Mouse (Mus musculus) neural tube, embryonic 14.5 days (tissue): ENCODE measurements around the gene Rnf208. TPM values are rescaled to one million over a fixed set of nuclear protein-coding genes. Genes with fewer than 3 reads are reported as not detected.

Source experiments
- ATAC-seq: fragments of 200-750 bp; cut with Nextera tagmentation; 2 replicates; pipeline ENCODE4 v1.8.0; 2017; ENCODE audit warnings: low read depth, mild to moderate bottlenecking, moderate TSS enrichment, moderate library complexity
- H3K27ac ChIP-seq: fragments of 300-500 bp; sonication (generic); 2 replicates; pipeline ENCODE4 v1.5.1; 2014; ENCODE audit warnings: low read depth, mild to moderate bottlenecking, control low read depth, low read length, moderate library complexity, mixed read lengths
- H3K27me3 ChIP-seq: fragments of 300-500 bp; sonication (generic); 2 replicates; pipeline ENCODE4 v1.6.1; 2014; ENCODE audit warnings: low read length; ENCODE audit not compliant: control insufficient read depth, insufficient read depth
- H3K36me3 ChIP-seq: fragments of 300-500 bp; sonication (generic); 2 replicates; pipeline ENCODE4 v1.6.1; 2014; ENCODE audit warnings: low read length, mixed read lengths; ENCODE audit not compliant: control insufficient read depth, insufficient read depth
- H3K4me1 ChIP-seq: fragments of 300-500 bp; sonication (generic); 2 replicates; pipeline ENCODE4 v1.6.1; 2014; ENCODE audit warnings: low read length; ENCODE audit not compliant: control insufficient read depth, insufficient read depth
- H3K4me2 ChIP-seq: fragments of 300-500 bp; sonication (generic); 2 replicates; pipeline ENCODE4 v1.6.1; 2014; ENCODE audit warnings: mild to moderate bottlenecking, low read depth, low read length, control low read depth
- H3K4me3 ChIP-seq: fragments of 300-500 bp; sonication (generic); 2 replicates; pipeline ENCODE4 v1.5.1; 2014; ENCODE audit warnings: low read depth, low read length, control low read depth, mixed read lengths
- H3K9ac ChIP-seq: fragments of 300-500 bp; sonication (generic); replicated peaks from 2 replicates; pipeline ENCODE4 v1.6.1; 2014; ENCODE audit warnings: low read depth, mild to moderate bottlenecking, control low read depth, low read length, mixed read lengths
- H3K9me3 ChIP-seq: fragments of 300-500 bp; sonication (generic); 2 replicates; pipeline ENCODE4 v1.6.1; 2016; ENCODE audit warnings: low read length; ENCODE audit not compliant: control insufficient read depth
- WGBS: fragments of 180-500 bp; shearing (Covaris S2); extraction: QIAGEN DNeasy Blood & Tissue Kit; methylation state at CpG from one replicate; pipeline ENCODE4 v1.1.7; 2014; 5-methylcytosine and 5-hydroxymethylcytosine counted together
- polyA plus RNA-seq: library from polyadenylated mRNA; unstranded; fragments of >200 nt; fragmentation: Nextera tagmentation; extraction: Ambion mirVana; gene quantifications from 2 replicates; pipeline ENCODE4 v1.2.1, GENCODE M21; 2014

Gene Rnf208
- polyA plus RNA-seq, 1 experiment from 2014 or later: 191 TPM

DNA sequence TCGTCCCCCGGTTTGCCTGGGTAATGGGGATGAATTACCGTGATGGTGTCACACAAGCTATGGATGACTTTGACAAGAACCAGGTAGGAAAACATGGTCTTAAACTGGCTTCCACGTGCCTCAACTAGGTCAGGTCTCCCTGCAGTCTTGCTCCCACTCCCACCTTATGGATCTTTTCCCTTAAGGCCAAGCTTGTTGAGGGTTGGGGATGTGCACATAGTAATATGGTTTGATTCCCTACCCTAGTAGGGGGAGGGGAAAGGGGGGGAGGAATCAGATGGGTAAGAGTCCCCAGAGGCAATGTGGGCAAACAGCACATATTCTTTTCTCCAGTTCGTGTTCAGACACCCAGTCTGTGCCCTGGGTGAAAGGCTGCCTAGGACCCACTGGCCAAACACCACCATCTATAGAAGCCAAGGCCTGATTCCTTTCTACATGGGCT, 20.7 kb upstream of the Rnf208 start:
- Histone ChIP-seq H3K27me3 (no peaks in the 10 kb centered on the region), H3K9ac (no peak overlapping the region), H3K27ac (no peak overlapping the region), H3K4me1 (peaks cover 7% of the 10 kb centered on the region; the same call in 1 of the 2 replicates), H3K9me3 (no peaks in the 10 kb centered on the region), H3K4me3 (no peak overlapping the region), H3K36me3 (no peaks in the 10 kb centered on the region), H3K4me2 (no peak overlapping the region)
- ATAC-seq: no peak
- WGBS: 75% methylated on average over 5 of the region's 5 CpGs

DNA sequence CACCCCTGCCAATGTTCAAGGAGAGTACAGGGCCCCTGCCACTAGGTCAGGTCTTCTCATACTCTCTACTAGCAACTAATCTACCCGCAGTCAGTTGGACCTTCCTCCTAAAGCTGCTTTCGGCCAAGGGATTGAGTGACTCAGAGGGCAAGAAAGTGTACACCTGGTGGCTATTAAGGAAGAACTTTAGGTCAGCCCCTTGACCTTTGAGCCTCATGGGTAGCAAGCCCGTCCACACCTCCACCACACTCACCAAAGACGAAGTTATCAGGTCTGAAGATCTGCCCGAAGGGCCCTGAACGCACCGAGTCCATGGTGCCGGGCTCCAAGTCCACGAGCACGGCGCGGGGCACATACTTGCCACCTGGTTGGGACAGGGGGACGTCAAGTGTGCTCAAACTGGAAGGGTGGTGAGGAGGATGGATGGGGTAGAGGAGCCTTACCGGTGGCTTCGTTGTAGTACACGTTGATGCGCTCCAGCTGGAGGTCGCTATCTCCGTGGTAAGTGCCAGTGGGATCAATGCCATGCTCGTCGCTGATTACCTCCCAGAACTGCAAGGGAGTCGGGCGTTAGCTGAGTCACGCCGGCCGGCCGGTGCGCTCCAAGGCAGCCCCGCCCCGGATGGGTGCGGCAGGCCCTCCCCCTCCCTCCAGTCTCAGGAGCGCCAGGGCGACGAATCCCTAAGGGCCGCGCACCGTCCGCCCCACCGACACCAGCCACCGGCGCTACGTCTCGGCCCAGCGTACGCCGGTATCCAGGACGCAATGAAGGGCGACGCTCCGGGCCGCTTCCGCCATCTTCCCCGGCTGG, 18.2 kb upstream of the Rnf208 start:
- WGBS: 3% methylated on average over 53 of the region's 53 CpGs
- ATAC-seq: peak; percentile 42
- Histone ChIP-seq H3K27ac (peak overlapping the region; percentile 86), H3K9me3 (no peaks in the 10 kb centered on the region), H3K9ac (peak overlapping the region; percentile 75), H3K4me3 (peak overlapping the region; percentile 81), H3K36me3 (no peaks in the 10 kb centered on the region), H3K4me2 (peak overlapping the region; percentile 94), H3K4me1 (peaks cover 7% of the 10 kb centered on the region; the same call in 1 of the 2 replicates), H3K27me3 (no peaks in the 10 kb centered on the region)

DNA sequence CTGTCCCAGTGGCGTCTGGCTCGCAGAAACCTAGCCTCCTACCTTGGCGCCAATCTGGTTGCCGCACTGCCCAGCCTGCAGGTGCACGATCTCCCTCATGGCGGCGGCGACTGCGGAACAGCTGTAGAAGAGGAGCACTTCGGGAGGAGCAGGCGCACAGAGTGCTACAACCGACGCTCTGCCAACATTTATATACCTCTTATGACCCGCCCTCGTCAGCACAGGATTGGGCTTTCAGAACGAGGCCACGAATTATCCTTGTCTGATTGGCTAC, 17.6 kb upstream of the Rnf208 start, which contains the start of gene Tubb4b:
Gene Tubb4b, minus strand, starts transcription at position 211 of the 274 bp plus-strand sequence.
- peak within 1 kb of the TSS; percentile 91 for H3K27ac ChIP-seq
- no peaks in the 10 kb centered on the region for H3K36me3 ChIP-seq
- peak within 1 kb of the TSS; percentile 81 for H3K4me3 ChIP-seq
- H3K9ac ChIP-seq: peak within 1 kb of the TSS; percentile 75
- H3K4me2 ChIP-seq: peak within 1 kb of the TSS; percentile 94
- H3K9me3 ChIP-seq: no peaks in the 10 kb centered on the region
- H3K27me3 ChIP-seq: no peaks in the 10 kb centered on the region
- ATAC-seq: no peak
- under 1% methylated on average over 17 of the region's 17 CpGs for WGBS
- peaks cover 7% of the 10 kb centered on the region; the same call in 1 of the 2 replicates for H3K4me1 ChIP-seq

DNA sequence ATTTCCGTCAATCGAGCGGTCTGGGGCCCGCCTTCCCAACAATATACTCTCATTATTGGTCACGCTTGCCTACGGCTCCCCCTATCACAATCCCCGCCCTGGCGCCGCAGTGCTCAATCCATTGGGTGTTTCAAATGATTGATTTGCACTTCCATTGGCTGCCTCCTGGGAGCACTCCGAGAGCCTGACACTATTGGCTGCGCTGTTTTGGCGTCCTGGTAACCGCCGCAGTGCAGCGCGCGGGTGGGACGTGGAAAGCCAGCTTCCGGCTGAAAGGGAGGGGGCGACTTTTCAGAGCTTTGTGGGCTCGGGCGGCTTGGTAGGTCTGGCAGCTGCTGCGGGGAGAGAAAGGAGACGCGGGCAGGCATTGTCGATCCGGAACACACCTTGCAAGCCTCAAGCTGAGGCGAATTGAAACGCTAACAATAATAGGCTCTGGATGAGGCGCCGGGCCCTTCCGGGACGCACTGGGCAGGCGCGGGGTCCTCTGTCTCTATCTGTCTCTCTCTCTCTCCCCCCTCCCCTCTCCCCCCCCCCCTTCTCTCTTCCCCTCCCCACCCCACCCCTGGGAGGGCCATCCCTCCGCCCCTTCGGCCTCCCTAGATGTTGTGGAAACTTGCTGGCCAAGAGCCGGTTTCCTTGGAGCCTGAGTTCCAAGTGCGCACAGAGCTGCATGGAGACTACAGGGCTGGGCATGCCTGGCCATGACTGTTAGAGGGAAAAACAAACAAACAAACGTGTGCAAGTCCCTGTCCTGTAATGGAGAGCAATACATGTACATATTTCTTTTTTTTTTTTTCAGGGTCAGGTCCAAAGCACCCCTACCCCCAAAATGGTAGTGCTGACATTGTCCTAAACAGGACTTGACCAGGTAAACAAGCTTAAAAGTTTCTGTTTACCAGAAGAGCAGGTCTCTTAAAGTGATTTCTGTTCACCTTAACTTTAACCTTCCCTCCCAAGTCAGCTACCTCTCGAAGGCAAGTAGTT, 17.0 kb upstream of the Rnf208 start:
- Histone ChIP-seq H3K27me3 (no peaks in the 10 kb centered on the region), H3K36me3 (no peaks in the 10 kb centered on the region), H3K27ac (peak overlapping the region; percentile 91), H3K9me3 (no peaks in the 10 kb centered on the region), H3K4me2 (peak overlapping the region; percentile 51), H3K4me3 (peak overlapping the region; percentile 81), H3K9ac (peak overlapping the region; percentile 51), H3K4me1 (peaks cover 7% of the 10 kb centered on the region; the same call in 1 of the 2 replicates)
- WGBS: 2% methylated on average over 41 of the region's 41 CpGs
- peak; percentile 97 for ATAC-seq

DNA sequence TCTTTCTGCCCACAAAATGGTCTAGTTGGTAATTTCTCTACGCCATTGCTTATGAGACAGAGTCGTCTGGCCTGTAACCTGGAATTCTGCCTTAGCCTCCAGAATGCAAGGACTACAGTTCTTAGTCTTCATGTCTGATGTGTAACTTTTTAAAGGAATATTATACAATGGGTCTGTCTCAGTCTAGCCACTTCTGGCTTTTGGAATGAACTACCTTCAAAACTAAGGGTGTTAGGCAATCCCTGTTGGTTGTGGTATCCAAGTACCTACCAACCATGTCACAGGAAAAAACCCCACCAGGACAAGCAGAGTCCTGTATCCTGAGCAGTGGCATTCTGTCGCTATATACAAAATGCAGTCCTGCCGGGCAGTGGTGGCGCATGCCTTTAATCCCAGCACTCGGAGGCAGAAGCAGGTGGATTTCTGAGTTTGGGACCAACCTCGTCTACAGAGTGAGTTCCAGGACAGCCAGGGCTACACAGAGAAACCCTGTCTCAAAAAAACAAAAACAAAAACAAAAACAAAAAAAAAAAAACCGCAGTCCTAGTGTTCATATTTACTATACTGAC, 16.2 kb upstream of the Rnf208 start:
- peak overlapping the region; percentile 81; the same call in 1 of the 2 replicates for H3K4me3 ChIP-seq
- no peaks in the 10 kb centered on the region for H3K36me3 ChIP-seq
- H3K4me1 ChIP-seq: peaks cover 7% of the 10 kb centered on the region; the same call in 1 of the 2 replicates
- H3K9me3 ChIP-seq: no peaks in the 10 kb centered on the region
- peak overlapping the region; percentile 91 for H3K27ac ChIP-seq
- H3K9ac ChIP-seq: no peak overlapping the region
- 78% methylated on average over 8 of the region's 8 CpGs for WGBS
- H3K4me2 ChIP-seq: peak overlapping the region; percentile 51
- no peak for ATAC-seq
- H3K27me3 ChIP-seq: no peaks in the 10 kb centered on the region

DNA sequence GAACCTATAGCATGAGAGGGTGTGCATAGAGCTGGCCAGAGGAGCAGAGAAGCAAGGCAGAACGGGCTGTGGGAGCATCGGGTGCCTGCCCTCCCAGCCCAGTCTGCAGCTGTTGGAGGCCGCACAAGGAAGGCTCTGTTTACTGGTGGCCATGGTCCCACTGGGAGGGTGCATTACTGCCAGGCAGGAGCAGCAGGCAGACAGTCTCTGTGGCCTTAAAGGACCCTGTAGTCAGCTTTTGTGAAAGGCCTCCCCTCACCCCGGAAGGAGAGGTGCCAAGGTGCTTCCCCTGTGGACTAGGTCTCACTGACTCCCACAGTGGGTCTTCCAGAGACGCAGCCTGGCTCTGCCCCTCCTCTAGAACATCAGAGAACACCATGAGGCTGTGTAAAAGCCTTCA, 15.2 kb upstream of the Rnf208 start:
- no peaks in the 10 kb centered on the region for H3K36me3 ChIP-seq
- no peak overlapping the region for H3K9ac ChIP-seq
- no peak for ATAC-seq
- H3K4me1 ChIP-seq: peaks cover 7% of the 10 kb centered on the region; the same call in 1 of the 2 replicates
- H3K27me3 ChIP-seq: no peaks in the 10 kb centered on the region
- H3K27ac ChIP-seq: no peak overlapping the region
- H3K4me3 ChIP-seq: no peak overlapping the region
- H3K9me3 ChIP-seq: no peaks in the 10 kb centered on the region
- no peak overlapping the region for H3K4me2 ChIP-seq
- 83% methylated on average over 5 of the region's 5 CpGs for WGBS

DNA sequence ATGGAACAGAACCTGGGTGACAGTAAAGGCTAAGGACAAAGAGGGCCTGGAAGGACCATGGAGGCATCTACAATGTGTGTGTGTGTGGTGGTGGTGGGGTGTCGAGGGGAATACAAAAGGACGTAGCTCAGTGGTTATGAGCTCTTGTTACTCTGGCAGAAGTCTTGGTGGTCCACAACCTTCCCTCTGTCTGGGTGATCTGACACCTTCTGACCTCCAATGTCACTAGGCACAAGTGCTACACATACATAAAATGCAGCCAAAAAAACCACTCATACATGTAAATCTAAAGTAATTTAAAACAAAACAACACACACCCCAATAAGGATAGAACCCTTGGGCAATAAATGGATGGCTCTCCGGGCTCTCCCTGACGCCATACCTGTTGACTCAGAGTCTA, 14.6 kb upstream of the Rnf208 start:
- H3K27ac ChIP-seq: no peak overlapping the region
- H3K9me3 ChIP-seq: no peaks in the 10 kb centered on the region
- H3K36me3 ChIP-seq: no peaks in the 10 kb centered on the region
- H3K27me3 ChIP-seq: no peaks in the 10 kb centered on the region
- no peak for ATAC-seq
- H3K4me1 ChIP-seq: peaks cover 7% of the 10 kb centered on the region; the same call in 1 of the 2 replicates
- no peak overlapping the region for H3K9ac ChIP-seq
- no peak overlapping the region for H3K4me3 ChIP-seq
- H3K4me2 ChIP-seq: no peak overlapping the region
- WGBS: 87% methylated on average over 4 of the region's 4 CpGs

DNA sequence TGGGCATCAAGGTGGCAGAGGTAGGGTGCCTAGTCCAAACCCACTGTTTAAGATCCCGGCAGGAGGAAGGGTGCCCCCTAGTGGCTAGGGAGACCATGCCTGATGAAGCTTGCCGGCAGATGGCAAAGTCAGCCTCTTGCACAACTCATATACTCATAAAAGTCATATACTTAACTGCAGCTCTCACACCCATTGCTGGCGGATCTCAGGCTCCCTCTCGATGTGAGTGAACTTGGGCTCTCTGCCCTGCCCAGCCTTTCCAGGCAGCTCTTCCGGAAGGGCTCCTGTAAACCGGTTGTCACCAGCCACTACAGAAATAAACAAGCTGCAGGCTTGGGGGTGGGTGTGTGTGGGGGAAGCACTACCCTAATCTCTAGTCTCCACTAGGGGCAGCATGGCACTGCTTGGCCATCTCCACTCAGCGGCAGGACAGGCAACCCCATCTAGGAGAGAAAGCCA, 13.6 kb upstream of the Rnf208 start:
- 1% methylated on average over 7 of the region's 7 CpGs for WGBS
- Histone ChIP-seq H3K4me3 (no peak overlapping the region; the same call in 1 of the 2 replicates), H3K36me3 (no peaks in the 10 kb centered on the region), H3K4me2 (peak overlapping the region; percentile 31), H3K27ac (peak overlapping the region; percentile 34; the same call in 1 of the 2 replicates), H3K4me1 (peaks cover 4% of the 10 kb centered on the region; the same call in 1 of the 2 replicates), H3K9me3 (no peaks in the 10 kb centered on the region), H3K27me3 (no peaks in the 10 kb centered on the region), H3K9ac (no peak overlapping the region; the same call in 1 of the 2 replicates)
- ATAC-seq: no peak
